Mouse (Mus musculus): ENCODE results near the gene Dlx1.

Dlx1 gene

GRCm38 (mm10) chr2:71528014-71528713 lies at the start of gene Dlx1:
Gene Dlx1 (plus strand): TSS chr2:71528113.
- DNase-seq, result no peak

- no peak for DNase-seq
Measured at GRCm38 (mm10) chr2:71479917-71480316, 48.0 kb upstream of the Dlx1 start.

- no peak for DNase-seq
Measured at GRCm38 (mm10) chr2:71481825-71482224, 46.1 kb upstream of the Dlx1 start.

GRCm38 (mm10) chr2:71483046-71483716 lies 44.7 kb upstream of the Dlx1 start:
- no peak for DNase-seq

- DNase-seq, result no peak
Measured at GRCm38 (mm10) chr2:71483717-71484066, 44.2 kb upstream of the Dlx1 start.

- no peak for DNase-seq
Measured at GRCm38 (mm10) chr2:71491295-71491694, 36.6 kb upstream of the Dlx1 start.

- no peak for DNase-seq
Measured at GRCm38 (mm10) chr2:71493161-71493683, 34.7 kb upstream of the Dlx1 start.

GRCm38 (mm10) chr2:71494503-71494902 lies 33.4 kb upstream of the Dlx1 start:
- no peak for DNase-seq

- DNase-seq, result no peak
Measured at GRCm38 (mm10) chr2:71494971-71495370, 32.9 kb upstream of the Dlx1 start.

GRCm38 (mm10) chr2:71497175-71497574 lies 30.7 kb upstream of the Dlx1 start:
- no peak for DNase-seq

- DNase-seq, result no peak
Measured at GRCm38 (mm10) chr2:71499276-71500230, 28.4 kb upstream of the Dlx1 start.

- no peak for DNase-seq
Measured at GRCm38 (mm10) chr2:71504852-71505251, 23.1 kb upstream of the Dlx1 start.

GRCm38 (mm10) chr2:71511209-71511608 lies 16.7 kb upstream of the Dlx1 start:
- no peak for DNase-seq

GRCm38 (mm10) chr2:71512326-71512725 lies 15.6 kb upstream of the Dlx1 start:
- DNase-seq, result no peak

GRCm38 (mm10) chr2:71516995-71517394 lies 10.9 kb upstream of the Dlx1 start:
- no peak for DNase-seq

GRCm38 (mm10) chr2:71517466-71518099 lies 10.3 kb upstream of the Dlx1 start:
- no peak for DNase-seq

GRCm38 (mm10) chr2:71522871-71523270 lies 5.0 kb upstream of the Dlx1 start:
- DNase-seq, result no peak

- DNase-seq, result no peak
Measured at GRCm38 (mm10) chr2:71523431-71523830, 4.5 kb upstream of the Dlx1 start.

GRCm38 (mm10) chr2:71524763-71525162 lies 3.1 kb upstream of the Dlx1 start:
- no peak for DNase-seq

GRCm38 (mm10) chr2:71526595-71527322 lies 1.2 kb upstream of the Dlx1 start:
- DNase-seq, result no peak

- no peak for DNase-seq
Measured at GRCm38 (mm10) chr2:71527323-71528013, 445 bp upstream of the Dlx1 start.
